Mouse (Mus musculus): ENCODE measurements around the gene Tbk1. TPM values are rescaled to one million over a fixed set of nuclear protein-coding genes. Genes with fewer than 3 reads are reported as not detected.
A peak's percentile ranks its signal among the peaks of the same experiment; 100 is the strongest.

Gene Tbk1
- total RNA-seq, 2 experiments from 2014 or later, result 43.3 to 91.3 TPM

- peak; percentile 62 for ATAC-seq (ENCODE audit: poor library complexity, severe bottlenecking)
Measured at GRCm38 (mm10) chr10:121549670-121550069, 36.9 kb downstream of the Tbk1 start.

- ATAC-seq (ENCODE audit: poor library complexity, severe bottlenecking), result no peak
Measured at GRCm38 (mm10) chr10:121547162-121547561, 39.4 kb downstream of the Tbk1 start.

GRCm38 (mm10) chr10:121543577-121543976, 43.0 kb downstream of the Tbk1 start:
- no peak for ATAC-seq (ENCODE audit: poor library complexity, severe bottlenecking)

- no peak for ATAC-seq (ENCODE audit: poor library complexity, severe bottlenecking)
Measured at GRCm38 (mm10) chr10:121542156-121542555, 44.4 kb downstream of the Tbk1 start.

- ATAC-seq (ENCODE audit: poor library complexity, severe bottlenecking), result no peak
Measured at GRCm38 (mm10) chr10:121534995-121535394, 51.6 kb downstream of the Tbk1 start.

- ATAC-seq (ENCODE audit: poor library complexity, severe bottlenecking), result peak; percentile 35; the same call in 1 of the 2 replicates
Measured at GRCm38 (mm10) chr10:121533137-121533872, 53.3 kb downstream of the Tbk1 start.

GRCm38 (mm10) chr10:121531541-121531940, 55.0 kb downstream of the Tbk1 start:
- peak; percentile 26 for ATAC-seq (ENCODE audit: poor library complexity, severe bottlenecking)

GRCm38 (mm10) chr10:121530365-121531003, 56.1 kb downstream of the Tbk1 start:
- ATAC-seq (ENCODE audit: poor library complexity, severe bottlenecking), result no peak

GRCm38 (mm10) chr10:121529261-121529660, 57.3 kb downstream of the Tbk1 start:
- no peak for ATAC-seq (ENCODE audit: poor library complexity, severe bottlenecking)

- ATAC-seq (ENCODE audit: poor library complexity, severe bottlenecking), result no peak
Measured at GRCm38 (mm10) chr10:121528470-121528869, 58.1 kb downstream of the Tbk1 start.

- ATAC-seq (ENCODE audit: poor library complexity, severe bottlenecking), result no peak
Measured at GRCm38 (mm10) chr10:121527114-121527513, 59.5 kb downstream of the Tbk1 start.

GRCm38 (mm10) chr10:121520923-121521585, 65.5 kb downstream of the Tbk1 start:
- ATAC-seq (ENCODE audit: poor library complexity, severe bottlenecking), result no peak

- ATAC-seq (ENCODE audit: poor library complexity, severe bottlenecking), result no peak
Measured at GRCm38 (mm10) chr10:121519710-121520109, 66.9 kb downstream of the Tbk1 start.

GRCm38 (mm10) chr10:121516008-121516600, 70.5 kb downstream of the Tbk1 start:
- peak; percentile 99 for ATAC-seq (ENCODE audit: poor library complexity, severe bottlenecking)

- no peak for ATAC-seq (ENCODE audit: poor library complexity, severe bottlenecking)
Measured at GRCm38 (mm10) chr10:121509751-121510643, 76.6 kb downstream of the Tbk1 start.

GRCm38 (mm10) chr10:121507755-121508544, 78.6 kb downstream of the Tbk1 start:
- no peak for ATAC-seq (ENCODE audit: poor library complexity, severe bottlenecking)

- ATAC-seq (ENCODE audit: poor library complexity, severe bottlenecking), result peak; percentile 89
Measured at GRCm38 (mm10) chr10:121506731-121507583, 79.6 kb downstream of the Tbk1 start.

GRCm38 (mm10) chr10:121505929-121506328, 80.7 kb downstream of the Tbk1 start:
- ATAC-seq (ENCODE audit: poor library complexity, severe bottlenecking), result no peak

Data from megakaryocyte, adult 5-6 weeks (primary cell).